Mouse (Mus musculus): ENCODE data around the gene Lrmda.

- TF ChIP-seq CTCF (IDR thresholded peaks at IDR 0.05; ENCODE audit: borderline replicate concordance, extremely low read depth, insufficient read depth, insufficient read length) (no peak), POLR2A (IDR thresholded peaks at IDR 0.05; ENCODE audit: borderline replicate concordance, extremely low read depth, insufficient read depth, insufficient read length, poor library complexity, severe bottlenecking) (no peak)
These were observed 374.1 kb downstream of the Lrmda start for GRCm38 (mm10) chr14:22393616-22394015.
